Mouse (Mus musculus) cerebellum, adult 2 months (tissue): ENCODE measurements around the gene Gsg1.

Experiments
- CTCF ChIP-seq: fragments of 200-500 bp; IDR thresholded peaks from 2 replicates; pipeline ENCODE4 v1.5.1; 2011; ENCODE audit warnings: low read depth, mild to moderate bottlenecking, control low read depth, low read length, moderate library complexity, borderline replicate concordance; ENCODE audit not compliant: insufficient read depth
- POLR2A ChIP-seq: fragments of 200-500 bp; IDR thresholded peaks from 2 replicates; pipeline ENCODE4 v1.6.1; 2011; ENCODE audit warnings: low read length, control low read depth, borderline replicate concordance; ENCODE audit not compliant: insufficient read depth

- TF ChIP-seq CTCF (no peak), POLR2A (no peak)
Measured at GRCm38 (mm10) chr6:135250926-135251699, 3.0 kb downstream of the Gsg1 start.
